Mouse (Mus musculus): Measurements from ENCODE around the gene Midn. TPM values are rescaled to one million over a fixed set of nuclear protein-coding genes. Genes with fewer than 3 reads are reported as not detected.

Gene Midn
- total RNA-seq, 2 experiments from 2014 or later, result 58.9 to 62.6 TPM

DNA sequence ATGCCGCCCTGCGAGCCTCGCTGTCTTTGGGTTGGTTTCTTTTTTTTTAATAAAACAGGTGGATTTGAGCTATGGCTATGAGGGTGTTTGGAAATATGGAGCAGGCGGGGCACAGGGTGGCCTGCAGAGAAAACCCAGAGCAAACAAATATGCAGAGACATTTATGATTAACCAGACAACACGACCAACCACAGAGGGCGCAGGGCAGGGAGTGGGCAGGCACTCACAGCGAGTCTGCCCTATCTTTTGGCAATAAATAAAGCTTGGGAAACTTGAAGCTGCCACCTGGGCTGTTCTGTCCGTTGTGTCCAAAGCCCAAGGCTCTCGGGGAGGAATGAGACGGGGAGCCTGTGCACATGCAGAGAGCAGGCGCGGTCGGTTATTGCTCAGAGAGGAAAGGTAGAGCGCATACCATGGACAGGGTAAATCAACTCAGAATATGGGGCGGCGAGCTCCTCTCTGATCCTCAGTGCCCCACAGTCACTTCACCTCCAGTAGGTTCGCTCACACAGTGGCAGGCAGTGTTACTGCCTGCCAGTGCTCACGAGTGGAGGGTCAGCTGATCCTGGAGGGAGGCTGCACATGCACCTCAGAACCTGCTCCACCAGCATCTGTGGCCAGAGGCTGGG is 17.6 kb upstream of the Midn start:
- peak in 1 of 2 experiments; percentile 18 for DNase-seq

- DNase-seq, result peak in 1 of 2 experiments; percentile 51
Measured at GRCm38 (mm10) chr10:80131316-80131951, 16.6 kb upstream of the Midn start.

DNA sequence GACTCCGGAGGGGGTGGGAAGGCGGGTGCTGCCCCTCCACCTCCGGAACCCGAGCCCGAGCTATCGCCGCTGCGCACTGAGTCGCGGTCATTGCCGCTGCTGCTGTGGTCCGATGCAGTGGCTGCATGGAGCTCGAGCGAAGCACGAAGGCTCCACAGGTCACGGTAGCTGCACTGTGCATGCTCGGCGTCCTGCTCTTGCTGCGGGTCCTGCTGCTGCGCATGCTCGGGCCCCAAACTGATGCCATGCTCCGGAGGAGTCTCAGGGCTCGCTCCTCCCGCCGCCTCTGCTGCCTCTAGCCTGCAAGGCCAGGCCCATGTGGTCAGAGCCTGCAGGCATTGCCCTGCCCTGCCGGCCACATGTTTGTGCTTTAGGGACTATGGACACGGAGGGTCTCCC is 16.1 kb upstream of the Midn start:
- DNase-seq, result peak in 1 of 2 experiments; percentile 46

- DNase-seq, result peak in 1 of 2 experiments; percentile 43
Measured at GRCm38 (mm10) chr10:80133226-80133849, 14.7 kb upstream of the Midn start.

GRCm38 (mm10) chr10:80134421-80134820 is 13.7 kb upstream of the Midn start:
- no peak for DNase-seq

DNA sequence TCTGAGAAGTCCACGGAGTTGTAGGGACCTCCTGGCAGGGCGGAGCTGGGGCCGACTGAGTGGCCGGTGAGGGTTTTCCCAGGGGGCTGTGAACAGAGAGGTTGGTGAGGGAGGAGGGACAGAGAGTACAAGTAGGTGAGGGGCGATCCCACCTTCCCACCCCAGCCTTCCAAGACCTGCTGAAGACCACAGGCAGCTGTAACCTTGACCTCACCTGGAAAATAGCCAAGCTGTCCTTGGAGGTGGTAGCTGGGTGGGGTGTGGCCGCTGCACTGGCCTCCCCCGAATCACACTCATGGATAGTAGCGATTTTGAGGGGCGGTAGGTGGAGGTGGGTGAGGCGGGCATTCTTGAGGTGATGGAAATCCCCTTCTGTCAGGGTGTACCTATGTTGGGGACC is 12.9 kb upstream of the Midn start:
- no peak for DNase-seq

- DNase-seq, result no peak
Measured at GRCm38 (mm10) chr10:80135641-80136040, 12.4 kb upstream of the Midn start.

- no peak for DNase-seq
Measured at GRCm38 (mm10) chr10:80136179-80136951, 11.7 kb upstream of the Midn start.

GRCm38 (mm10) chr10:80136952-80137625 is 11.0 kb upstream of the Midn start:
- no peak for DNase-seq

DNA sequence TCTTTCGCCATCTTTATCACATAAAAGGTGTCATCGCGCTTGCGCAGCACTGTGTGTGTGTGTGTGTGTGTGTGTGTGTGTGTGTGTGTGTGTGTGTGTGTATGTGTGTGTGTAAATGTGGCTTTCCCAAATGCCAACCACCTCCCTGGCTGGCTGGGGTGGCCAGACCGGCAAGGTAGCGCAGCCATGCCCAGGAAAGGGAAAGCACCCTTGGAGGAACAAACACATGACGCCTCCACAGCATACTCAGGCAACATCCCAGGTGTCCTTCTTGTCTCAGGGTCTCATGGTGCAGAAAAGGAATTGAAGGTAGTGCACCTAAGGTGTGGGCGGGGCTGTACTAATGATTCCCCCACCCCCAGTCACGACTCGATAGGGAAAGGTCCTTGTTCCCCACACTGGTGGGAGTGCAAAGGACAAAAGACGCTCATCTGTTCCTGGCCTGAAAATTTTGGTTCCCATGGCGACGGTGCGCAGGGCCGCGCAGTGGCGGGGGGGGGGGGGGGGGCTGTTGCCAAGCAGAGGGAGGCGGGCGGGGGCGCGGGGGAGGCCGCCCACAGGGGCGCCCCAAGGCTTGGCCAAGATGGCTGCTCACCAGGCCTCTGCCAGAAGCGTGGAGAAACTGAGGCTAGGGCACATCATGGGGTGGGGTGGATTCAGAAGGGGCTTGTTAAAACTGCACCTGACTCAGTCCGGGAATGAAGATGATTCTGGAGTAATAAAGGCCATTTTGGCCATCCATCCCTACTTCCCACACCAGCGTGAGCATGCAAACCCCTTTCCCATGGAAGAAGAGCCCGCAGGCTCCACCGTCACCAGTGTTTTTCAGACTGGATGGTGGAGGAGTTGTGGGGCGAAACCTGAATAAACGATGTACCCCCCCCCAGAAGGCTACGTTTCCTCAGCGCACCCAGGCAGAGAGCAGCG is 10.2 kb upstream of the Midn start:
- peak; percentile 58 to 64 for DNase-seq

DNA sequence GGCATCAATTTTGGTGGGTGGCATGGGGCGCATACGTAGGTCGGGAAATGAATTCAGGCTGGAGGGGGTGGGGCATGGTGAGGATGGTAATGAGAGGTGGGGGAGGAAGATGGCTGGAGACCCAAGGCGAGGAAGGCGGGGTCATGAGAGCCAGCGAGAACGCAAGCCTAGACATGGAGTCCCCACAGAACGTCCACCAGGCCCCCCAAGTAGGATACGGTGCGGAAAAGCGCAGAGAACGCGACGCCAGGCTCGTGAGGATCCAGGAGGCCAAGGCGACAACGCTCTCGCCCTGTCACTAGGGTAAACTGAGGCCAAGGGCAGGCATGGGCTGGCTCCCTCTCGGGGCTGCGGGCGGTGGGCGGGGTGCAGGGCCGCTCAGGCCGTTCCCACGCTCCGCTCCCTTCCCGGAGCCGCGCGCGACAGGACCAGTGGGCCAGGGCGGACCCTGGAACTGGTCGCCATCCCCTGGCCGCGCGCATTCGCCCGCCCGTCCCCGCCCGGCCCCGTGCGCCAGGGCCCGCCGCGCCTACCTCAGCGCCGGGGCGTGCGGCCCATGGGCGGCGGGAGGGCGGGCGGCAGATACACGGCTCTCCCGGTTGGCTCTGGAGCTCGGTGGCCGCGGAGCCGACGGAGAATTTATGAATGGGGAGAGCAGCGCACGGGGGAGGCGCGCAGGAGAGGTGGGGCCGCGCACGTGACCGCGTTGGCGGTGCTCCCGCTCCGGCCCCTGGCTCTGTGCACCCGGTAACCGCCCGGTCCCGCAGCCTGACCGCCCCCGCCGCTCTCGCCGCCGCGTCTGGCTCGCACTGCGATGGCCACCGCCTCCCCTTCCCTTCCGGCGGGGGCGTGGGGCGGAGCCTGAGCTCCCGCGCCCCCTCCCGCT is 9.3 kb upstream of the Midn start, which contains the start of gene Atp5d:
Atp5d (plus strand) TSS at position 80 of the 886 bp plus-strand sequence.
- DNase-seq, result peak; percentile 75 to 77

- DNase-seq, result no peak
Measured at GRCm38 (mm10) chr10:80139439-80139775, 8.7 kb upstream of the Midn start.

DNA sequence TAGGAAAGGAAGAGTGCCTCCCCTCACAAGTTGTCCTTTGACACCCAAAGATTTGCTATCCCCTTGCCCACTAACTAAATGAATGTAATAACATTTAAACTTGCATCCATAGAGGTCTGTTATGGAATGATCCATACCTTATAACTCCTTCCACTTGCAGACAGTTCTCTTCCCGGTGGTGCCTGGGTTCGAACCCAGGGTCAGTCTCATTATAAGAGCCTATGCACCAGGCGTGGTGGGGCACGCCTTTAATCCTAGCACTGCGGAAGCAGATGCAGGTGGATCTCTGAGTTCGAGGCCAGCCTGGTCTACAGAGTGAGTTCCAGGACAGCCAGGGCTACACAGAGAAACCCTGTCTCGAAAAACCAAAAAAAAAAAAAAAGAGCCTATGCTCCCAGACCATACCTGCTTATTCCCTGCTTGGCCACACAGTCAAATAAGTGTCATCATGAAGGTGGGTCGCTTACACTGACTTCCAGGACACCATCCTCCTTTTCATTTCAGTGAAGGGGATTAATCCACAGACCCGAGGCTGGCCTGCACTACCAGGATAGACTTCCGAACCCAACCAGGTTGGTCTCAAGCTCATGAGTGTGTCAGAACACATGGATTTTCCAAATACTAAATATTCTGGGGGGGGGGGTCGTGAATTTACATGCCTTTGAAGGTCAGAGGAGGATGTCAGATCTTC is 8.0 kb upstream of the Midn start:
- peak in 1 of 2 experiments; percentile 0 for DNase-seq

DNA sequence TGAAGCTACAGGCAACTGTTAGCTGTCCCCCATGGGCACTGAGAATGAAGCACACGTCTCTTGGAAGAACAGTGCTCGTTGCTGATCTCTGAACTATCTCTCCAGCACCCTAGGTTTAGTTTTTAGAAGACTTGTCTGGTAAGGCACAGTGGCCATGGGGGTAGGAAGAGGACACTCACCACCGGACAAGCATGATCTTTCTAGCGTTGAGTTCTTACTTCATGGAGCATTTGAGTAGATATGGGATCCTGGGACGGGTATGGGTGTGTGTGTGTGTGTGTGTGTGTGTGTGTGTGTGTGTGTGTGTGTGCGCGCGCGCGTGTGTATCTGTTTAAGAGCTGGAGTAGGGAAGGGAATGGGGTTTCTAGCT is 7.4 kb upstream of the Midn start, which contains the start of gene Cbarp:
Cbarp (minus strand) TSS at position 170 of the 370 bp plus-strand sequence.
- no peak for DNase-seq

DNA sequence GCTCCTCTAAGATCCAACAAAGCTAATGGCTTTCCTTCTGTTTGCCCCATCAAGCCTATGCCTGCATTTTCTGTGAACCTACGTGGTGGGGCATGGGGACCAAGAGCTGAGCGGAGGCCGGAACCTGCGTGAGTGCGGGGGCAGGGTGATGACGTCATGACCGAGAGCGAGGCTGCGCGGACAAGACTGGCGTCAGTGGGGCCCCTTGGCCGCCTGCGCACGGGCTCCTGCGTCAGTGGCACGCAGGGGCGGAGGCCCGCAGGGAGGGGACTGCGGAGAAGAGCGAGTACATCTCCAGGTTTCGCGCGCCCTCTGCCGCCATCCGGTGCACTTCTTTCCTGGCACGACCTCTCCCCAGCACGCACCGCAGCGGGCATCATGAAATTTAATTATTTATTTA is 6.8 kb upstream of the Midn start:
- DNase-seq, result peak; percentile 97 to 98

GRCm38 (mm10) chr10:80141786-80142529 is 6.1 kb upstream of the Midn start:
- peak; percentile 92 to 93 for DNase-seq

- no peak for DNase-seq
Measured at GRCm38 (mm10) chr10:80142530-80142925, 5.5 kb upstream of the Midn start.

GRCm38 (mm10) chr10:80143664-80144063 is 4.4 kb upstream of the Midn start:
- no peak for DNase-seq

DNA sequence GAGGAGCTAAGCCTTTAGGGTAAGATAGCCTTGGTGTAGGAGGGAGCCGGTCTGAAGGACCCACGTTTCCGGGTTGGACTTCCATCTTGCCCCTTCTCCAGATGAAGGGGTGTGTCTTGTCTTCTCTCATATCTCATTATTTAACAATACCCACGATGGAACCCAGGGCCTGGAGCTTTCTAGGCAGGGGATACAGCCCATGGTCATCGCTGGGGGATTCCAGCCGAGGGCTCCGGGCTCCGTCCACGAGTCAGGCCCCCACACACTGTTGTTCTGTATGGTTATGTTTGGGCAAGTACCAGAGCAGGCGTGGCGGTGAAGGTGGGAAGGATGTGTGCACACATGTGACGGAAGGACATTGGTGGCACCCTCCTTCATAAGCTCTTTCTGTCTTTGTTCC is 3.9 kb upstream of the Midn start:
- no peak for DNase-seq

All from layer of hippocampus, postnatal 36 days (tissue).